Mouse (Mus musculus) cerebellum, adult 9-10 months (tissue): ENCODE measurements around the gene Chrng.

Experiments used
- DNase-seq: peaks from one replicate; pipeline ENCODE4 v3.0.0; 2022

The Chrng gene

GRCm38 (mm10) chr1:87200811-87201210 lies 3.6 kb upstream of the Chrng start:
- no peak for DNase-seq

GRCm38 (mm10) chr1:87201848-87202247 lies 2.6 kb upstream of the Chrng start:
- no peak for DNase-seq

DNA sequence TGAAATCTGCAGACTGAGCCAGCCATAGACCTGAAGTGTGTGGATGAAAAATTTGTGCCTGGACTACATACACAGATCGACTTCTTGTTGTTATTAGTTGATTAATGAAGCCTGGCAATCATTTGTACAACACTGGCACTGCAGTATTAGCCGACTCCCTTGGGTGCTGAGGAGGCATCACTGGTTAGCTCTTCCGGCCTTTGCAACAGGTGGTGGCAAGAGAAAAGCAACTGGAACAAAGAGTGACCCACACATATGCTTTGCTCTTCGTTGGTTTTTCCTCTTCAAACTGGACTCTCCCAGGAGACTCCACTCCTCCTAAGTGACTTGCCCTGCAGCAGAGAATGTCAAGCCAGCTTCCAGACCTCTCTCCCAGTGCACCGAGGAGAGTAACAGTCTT lies 678 bp upstream of the Chrng start:
- DNase-seq, result no peak

DNA sequence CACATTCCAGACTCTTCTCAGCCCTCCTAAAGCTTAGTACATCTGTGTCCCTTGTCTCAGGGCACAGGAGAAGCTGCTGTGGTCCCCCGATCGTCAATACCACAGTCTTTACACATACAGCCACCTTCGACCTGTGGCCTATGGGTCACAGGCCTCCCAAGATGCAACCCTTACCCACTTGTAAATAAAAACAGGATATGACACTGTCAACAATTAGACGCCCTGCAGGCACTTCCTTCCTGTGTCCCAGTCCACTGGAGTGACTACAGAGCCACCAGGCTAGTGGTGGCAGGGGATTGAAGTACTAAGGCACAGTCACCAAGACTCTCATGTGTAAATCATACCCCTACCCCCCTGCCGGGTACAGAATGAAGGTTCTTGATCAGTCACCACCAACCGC lies 581 bp downstream of the Chrng start:
- no peak for DNase-seq

DNA sequence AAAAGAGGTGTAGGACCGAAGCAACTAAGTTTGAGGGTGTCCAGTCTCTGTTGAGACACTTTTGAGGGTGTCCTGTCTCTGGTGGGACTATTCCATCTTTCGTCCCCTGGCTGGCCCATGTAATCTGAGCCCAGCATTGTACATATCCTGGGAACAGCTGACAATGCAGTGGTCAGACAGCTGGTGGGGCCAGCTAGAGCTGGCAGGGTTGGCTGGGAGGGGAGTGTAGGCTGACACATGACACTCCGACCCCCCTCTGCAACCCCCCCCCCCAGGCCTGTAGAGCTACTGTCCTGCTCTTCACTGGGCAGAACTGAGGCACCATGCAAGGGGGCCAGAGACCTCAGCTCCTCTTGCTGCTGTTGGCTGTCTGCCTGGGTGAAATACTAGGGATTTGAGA lies 1.0 kb downstream of the Chrng start:
- no peak for DNase-seq

DNA sequence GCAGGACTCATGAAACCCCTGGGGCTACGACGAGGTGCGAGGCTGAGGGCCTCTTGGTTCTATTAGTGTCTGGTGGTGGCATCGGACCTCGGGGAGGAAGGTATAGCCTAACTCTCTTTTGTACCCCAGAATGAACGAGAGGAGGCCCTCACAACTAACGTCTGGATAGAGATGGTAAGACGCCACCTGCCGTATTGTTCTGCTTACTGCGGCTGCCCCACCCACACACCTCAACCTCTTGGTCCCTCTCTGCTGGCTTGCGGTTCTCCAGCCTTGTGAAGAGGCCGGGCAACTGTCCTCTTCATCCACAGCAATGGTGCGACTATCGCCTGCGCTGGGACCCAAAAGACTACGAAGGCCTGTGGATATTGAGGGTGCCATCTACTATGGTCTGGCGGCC lies 1.9 kb downstream of the Chrng start:
- DNase-seq, result no peak

- no peak for DNase-seq
Measured at GRCm38 (mm10) chr1:87211431-87211830, 7.0 kb downstream of the Chrng start.

- peak; percentile 91 for DNase-seq
Measured at GRCm38 (mm10) chr1:87213735-87214704, 9.6 kb downstream of the Chrng start, which contains the start of gene Eif4e2. Gene Eif4e2 (plus strand): TSS chr1:87213914.

DNA sequence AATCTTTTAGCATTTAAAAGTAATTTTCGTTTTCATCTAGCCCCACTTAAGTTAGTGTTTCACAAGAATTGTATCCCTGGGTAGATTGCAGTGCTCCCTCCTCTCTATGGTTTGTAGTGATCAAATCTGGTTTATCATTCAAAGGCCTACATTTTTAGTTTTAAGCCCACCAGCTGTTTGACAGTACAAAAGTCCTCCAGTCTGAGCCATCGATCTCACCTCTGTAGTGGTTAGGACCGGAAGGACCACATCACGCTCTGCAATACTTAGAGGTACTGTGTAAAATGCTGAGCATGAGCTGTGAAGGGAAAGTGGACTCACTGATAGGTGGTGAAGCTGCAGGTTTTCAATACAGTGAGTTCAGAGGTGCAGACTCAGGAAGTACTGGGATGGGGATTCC lies 10.3 kb downstream of the Chrng start:
- DNase-seq, result no peak

DNA sequence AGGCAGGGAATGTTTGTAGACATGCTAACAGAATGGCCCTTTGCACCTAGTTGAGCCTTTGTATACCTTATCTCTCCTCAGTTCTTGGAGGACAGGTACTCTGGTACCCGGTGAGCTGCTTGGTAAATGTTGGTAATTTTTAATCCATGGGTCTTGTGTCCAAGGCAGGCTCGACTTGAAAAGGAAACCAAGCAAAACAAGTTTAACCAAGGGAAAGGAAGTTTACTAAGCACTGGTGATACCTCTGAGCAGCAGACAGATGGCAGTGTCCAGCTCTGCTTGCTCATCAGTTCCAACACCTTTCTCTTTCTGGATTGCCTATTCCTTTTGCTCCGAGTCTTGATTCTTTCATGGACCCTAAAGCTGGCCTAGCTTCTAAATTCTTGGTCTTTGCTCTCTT lies 13.5 kb downstream of the Chrng start:
- no peak for DNase-seq

- no peak for DNase-seq
Measured at GRCm38 (mm10) chr1:87225739-87226138, 21.3 kb downstream of the Chrng start.

DNA sequence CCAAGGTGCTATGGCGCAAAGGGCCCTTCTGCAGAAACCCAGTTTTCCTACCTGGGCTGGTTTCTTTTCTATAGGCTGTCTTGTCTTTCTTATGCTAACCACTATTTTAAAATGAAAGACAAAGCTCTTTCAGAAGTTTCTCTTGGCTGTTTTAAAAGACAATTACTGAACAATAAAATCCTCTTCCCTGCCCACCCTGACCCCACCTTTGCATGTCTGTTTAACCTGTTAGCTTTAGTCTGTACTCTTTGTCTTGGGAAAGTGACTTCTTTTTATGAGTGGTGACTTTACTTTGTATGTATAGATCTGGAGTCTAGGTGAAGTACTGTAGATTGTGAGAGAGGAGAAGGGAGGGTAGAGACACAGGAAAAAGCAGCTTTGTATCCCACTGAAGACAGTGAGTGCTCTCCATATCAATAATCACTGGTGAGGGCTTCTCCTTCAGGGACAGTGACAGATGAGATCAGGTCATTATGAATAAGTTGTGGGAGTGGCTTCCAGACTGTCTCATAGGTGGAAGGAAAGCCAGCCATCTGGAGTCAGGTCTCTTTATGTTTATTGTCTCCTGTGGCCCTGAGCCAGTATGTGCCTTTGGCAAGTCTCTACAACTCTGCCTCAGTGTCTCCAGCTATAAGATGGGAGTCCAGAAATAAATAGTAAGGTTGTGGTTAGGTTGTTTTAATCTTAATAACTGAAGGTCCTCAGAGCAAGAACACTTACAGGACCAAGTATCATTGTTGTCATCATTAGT lies 22.1 kb downstream of the Chrng start:
- DNase-seq, result no peak

- peak; percentile 94 for DNase-seq
Measured at GRCm38 (mm10) chr1:87227160-87227550, 22.7 kb downstream of the Chrng start.

GRCm38 (mm10) chr1:87230606-87231005 lies 26.1 kb downstream of the Chrng start:
- DNase-seq, result no peak

GRCm38 (mm10) chr1:87232197-87232596 lies 27.7 kb downstream of the Chrng start:
- no peak for DNase-seq

DNA sequence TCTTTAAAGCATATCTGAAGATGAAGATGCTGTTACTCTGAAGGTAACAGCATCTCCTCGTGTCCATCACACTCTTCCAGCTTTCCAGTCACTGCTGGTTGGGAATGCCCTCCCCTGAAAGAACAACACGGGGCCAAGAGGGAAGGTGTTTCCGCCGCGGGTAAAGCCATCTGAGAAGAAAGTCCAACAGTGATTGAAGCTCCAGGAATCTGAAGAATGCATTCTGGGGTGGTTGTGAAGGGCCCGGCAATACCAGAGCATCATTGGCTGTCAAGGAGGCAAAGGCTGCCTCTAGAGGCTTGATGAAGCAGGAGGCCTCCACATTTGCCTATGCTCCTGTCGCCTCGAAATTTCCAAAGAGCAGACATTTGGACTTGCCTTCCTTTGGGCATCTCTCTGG lies 34.6 kb downstream of the Chrng start:
- no peak for DNase-seq

GRCm38 (mm10) chr1:87243021-87243420 lies 38.6 kb downstream of the Chrng start:
- no peak for DNase-seq

- DNase-seq, result no peak
Measured at GRCm38 (mm10) chr1:87245430-87245829, 41.0 kb downstream of the Chrng start.

DNA sequence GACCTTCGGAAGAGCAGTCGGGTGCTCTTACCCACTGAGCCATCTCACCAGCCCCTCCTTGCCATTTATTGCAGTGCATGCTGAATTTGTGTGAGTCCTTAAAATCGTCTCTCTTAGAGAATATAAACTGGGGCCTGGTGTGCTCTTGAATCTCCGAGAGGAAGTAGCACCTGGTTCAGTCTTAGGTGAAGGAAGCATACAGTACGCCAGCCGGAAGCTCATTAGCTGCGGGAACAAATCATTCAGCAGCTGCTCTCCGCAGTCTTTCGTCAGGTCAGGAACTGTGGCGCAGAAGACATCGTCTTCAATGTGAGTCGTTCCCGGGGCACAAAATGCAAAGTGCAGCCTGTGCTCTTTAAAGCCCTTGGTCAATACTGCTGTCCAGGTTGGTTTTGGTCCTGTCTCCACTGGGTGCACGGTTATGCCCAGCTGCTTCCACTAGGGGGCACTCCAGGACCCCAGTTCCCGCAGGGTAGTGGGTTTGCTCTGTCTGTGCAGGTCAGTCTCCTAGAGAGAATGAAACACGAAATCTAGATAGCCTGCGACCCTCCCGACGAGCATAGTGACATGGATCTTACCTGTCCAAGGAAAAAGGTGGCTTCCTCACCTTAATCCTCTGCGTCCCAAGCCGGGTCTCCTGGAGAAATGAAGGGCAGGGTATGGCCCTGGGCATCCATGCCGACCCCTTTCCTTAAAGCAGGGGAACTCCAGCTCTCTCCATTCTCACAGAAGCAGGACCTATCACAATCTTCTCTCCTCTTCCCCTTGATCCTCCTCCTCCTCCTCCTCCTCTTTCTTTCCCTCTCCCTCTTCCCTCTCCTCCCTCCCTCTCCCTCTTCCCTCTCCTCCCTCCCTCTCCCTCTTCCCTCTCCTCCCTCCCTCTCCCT lies 41.7 kb downstream of the Chrng start:
- DNase-seq, result peak; percentile 71

DNA sequence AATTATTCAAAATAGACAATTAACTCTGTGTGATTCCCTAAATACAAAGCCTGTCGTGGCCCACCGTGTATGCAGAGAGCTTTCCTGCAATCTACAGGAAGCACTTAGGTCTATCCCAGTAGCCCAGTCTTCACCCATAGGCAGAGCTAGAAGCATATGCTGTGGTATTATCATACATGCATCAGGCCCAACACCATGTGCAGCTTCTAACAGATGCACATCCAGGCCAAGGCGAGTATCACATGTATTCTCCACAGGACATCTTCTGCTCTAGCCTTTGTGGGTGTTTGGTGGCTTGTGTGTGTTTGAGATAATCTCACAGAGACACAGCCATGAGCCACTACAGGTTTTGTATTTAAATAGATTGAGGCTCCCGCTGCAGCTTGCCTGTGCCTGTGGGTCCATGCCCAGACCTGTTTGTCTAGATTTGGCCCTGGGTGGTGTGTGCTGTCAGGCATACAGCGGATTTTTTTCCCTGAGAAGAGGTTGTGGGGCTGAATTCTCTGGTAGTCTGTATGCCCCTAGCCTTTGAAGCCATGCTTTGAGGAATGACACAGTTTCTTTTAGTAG lies 47.7 kb downstream of the Chrng start:
- no peak for DNase-seq

DNA sequence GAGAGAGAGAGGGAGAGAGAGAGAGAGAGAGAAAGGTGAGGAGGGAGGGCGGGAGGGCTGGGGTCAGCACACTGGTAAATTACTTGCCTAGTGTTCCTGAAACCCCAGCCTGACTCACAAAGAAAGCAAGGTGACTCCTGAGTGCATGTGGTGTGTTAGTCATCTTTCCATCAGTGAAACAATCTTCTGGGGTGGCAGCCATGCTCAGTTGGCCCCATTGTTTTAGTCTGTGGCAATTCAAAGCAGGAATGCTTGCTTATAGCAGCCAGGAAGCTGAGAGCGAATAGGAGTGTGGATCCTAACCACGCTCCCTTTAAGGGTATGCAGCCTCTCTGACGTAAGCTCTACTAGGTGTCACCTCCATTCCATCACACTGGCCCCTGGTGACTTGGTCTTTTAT lies 50.7 kb downstream of the Chrng start:
- DNase-seq, result no peak

- no peak for DNase-seq
Measured at GRCm38 (mm10) chr1:87257691-87258090, 53.2 kb downstream of the Chrng start.

GRCm38 (mm10) chr1:87258484-87258883 lies 54.0 kb downstream of the Chrng start:
- DNase-seq, result no peak
